Mouse (Mus musculus) ES-E14 (cell line): ENCODE measurements around the gene Gpr158.

Source experiments
- HCFC1 ChIP-seq: IDR thresholded peaks from 2 replicates; pipeline ENCODE4 v1.6.1; 2012; ENCODE audit warnings: low read length, inconsistent platforms, borderline replicate concordance; ENCODE audit not compliant: insufficient read depth
- MAFK ChIP-seq: IDR thresholded peaks from 2 replicates; pipeline ENCODE4 v1.6.1; 2014; ENCODE audit warnings: mild to moderate bottlenecking, low read depth, low read length, inconsistent platforms; ENCODE audit not compliant: insufficient read depth
- ZC3H11A ChIP-seq: IDR thresholded peaks from 2 replicates; pipeline ENCODE4 v1.6.1; 2012; ENCODE audit warnings: low read depth, mild to moderate bottlenecking, inconsistent platforms, low read length, borderline replicate concordance
- ZNF384 ChIP-seq: IDR thresholded peaks from 2 replicates; pipeline ENCODE4 v1.6.1; 2012; ENCODE audit warnings: low read depth, low read length, inconsistent platforms

GRCm38 (mm10) chr2:21405617-21406016, 38.3 kb downstream of the Gpr158 start:
- no peak for TF ChIP-seq HCFC1
- TF ChIP-seq ZC3H11A: no peak
- TF ChIP-seq MAFK: no peak
- TF ChIP-seq ZNF384: no peak
